Mouse (Mus musculus): ENCODE measurements at regions not wholly inside any gene's neighbourhood (a gene's known extent, or its start where the extent isn't known, plus 50 kb on each side); places are given as distances from the start of the nearest gene placed in this dataset.
A peak's percentile ranks its signal among the peaks of the same experiment; 100 is the strongest.

DNA sequence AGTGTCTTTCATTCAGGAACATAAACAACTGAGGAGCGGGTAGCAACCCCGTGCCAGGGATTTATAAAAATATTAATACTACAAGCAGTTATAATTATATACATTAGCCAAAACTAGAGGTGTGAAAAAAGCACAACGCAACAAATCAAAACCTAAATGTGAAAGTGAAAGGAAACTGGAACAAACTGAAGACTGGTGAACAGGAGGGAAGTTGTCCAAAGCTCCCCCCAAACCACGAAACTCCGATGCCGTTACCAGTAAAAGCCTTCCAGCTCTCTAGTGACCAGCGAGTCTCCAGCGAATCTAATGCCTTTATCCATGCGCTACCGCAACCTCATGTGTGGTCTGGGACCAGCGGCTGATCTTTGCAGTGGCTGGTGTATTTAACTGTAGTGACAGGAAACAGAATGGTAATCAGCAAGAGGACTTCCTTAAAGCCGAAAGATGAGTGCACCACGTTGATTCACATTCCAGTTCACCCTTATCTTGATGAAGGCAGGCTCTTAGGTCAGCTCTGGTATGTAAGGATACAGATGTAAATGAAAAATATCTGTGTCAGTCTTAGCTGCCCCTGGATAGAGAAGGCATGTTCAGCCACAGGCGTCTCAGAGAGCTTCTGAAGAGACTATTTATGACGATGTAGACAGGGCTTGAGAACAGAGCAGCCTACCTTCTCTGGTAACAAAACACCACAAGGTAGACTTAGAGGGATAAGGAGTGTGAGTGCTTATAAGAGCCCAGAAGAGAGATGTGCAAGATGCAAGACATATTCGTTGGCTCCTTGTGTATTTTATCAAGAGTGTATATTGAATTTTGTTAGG is 394.0 kb downstream of the Gpat3 start:
- TF ChIP-seq POLR2A (IDR thresholded peaks at IDR 0.05; ENCODE audit: low read depth, low read length) (no peak), CTCF (IDR thresholded peaks at IDR 0.05; ENCODE audit: borderline replicate concordance, insufficient read depth, low read length) (no peak)
- no peak overlapping the region for H3K4me3 ChIP-seq (ENCODE audit: insufficient read depth, low read length)
- peaks cover 2% of the 10 kb centered on the region for H3K4me1 ChIP-seq (ENCODE audit: control insufficient read depth, insufficient read depth, low read length)
- H3K27ac ChIP-seq (ENCODE audit: insufficient read depth, low read length): no peak overlapping the region

DNA sequence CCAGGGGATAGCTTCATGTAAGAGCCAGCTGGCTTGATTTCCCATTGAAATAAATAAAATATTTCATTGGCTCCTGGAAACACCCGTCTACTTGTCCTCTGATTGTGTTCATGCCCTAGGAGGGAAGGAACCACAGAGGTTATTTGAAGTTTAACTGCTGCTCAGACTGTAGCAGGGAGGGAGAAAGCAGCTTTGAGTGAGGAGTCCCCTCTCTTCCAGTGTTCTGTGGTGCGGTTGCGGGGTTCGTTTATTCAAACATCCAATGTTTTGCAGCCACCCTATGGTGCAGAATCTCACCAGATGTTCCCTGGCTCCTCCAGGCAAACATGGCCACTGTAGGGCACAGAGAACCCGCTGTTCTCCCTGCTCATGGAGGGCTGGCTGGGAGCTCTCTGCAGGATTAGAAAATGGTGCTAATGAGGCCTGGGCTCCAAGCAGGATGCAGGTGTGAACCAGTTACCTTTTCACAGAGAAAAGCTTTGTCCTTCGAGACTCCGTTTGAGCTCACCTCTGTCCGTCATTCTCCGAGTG is 390.7 kb downstream of the Gpat3 start:
- TF ChIP-seq CTCF (IDR thresholded peaks at IDR 0.05; ENCODE audit: borderline replicate concordance, insufficient read depth, low read length): no peak
- no peak for TF ChIP-seq POLR2A (IDR thresholded peaks at IDR 0.05; ENCODE audit: low read depth, low read length)
- Histone ChIP-seq H3K27ac (ENCODE audit: insufficient read depth, low read length) (no peak overlapping the region), H3K4me1 (ENCODE audit: control insufficient read depth, insufficient read depth, low read length) (peaks cover 2% of the 10 kb centered on the region), H3K4me3 (ENCODE audit: insufficient read depth, low read length) (no peak overlapping the region)

DNA sequence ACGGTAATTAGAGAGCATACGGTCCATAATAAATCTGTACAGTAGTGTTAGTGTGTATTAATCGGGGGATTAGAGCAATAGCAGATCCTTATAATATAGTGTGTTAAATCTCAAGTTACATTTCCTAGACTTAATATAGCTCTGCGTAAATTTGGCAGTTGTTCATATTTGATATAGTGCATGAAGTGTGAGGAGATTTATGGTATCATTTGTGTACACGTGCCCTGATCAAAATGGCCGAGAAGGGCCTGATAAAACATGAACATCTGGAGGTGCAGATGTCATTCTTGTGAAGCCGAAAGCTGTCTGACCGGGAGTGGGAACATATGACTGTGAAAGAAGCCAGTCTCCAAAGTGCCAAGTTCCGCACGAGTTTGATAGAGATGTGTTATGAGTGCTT is 376.9 kb downstream of the Gpat3 start:
- H3K4me1 ChIP-seq (ENCODE audit: control insufficient read depth, insufficient read depth, low read length): no peaks in the 10 kb centered on the region
- H3K4me3 ChIP-seq (ENCODE audit: insufficient read depth, low read length): no peak overlapping the region
- no peak overlapping the region for H3K27ac ChIP-seq (ENCODE audit: insufficient read depth, low read length)
- TF ChIP-seq CTCF (IDR thresholded peaks at IDR 0.05; ENCODE audit: borderline replicate concordance, insufficient read depth, low read length) (no peak), POLR2A (IDR thresholded peaks at IDR 0.05; ENCODE audit: low read depth, low read length) (no peak)

DNA sequence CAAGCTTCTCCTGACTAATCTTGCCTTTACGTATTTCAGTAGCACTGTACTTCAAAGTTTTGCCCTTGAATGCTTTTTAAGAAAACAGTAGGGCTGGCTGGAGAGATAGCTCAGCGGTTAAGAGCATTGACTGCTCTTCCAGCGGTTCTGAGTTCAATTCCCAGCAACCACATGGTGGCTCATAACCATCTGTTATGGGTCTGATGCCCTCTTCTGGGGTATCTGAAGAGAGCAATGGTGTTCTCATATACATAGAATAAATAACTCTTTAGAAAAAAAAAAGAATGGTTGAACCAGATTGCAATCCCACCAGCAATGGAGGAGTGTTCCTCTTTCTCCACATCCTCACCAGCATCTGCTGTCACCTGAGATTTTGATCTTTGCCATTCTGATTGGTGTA is 372.6 kb downstream of the Gpat3 start:
- H3K27ac ChIP-seq (ENCODE audit: insufficient read depth, low read length): no peak overlapping the region
- H3K4me3 ChIP-seq (ENCODE audit: insufficient read depth, low read length): no peak overlapping the region
- no peak for TF ChIP-seq CTCF (IDR thresholded peaks at IDR 0.05; ENCODE audit: borderline replicate concordance, insufficient read depth, low read length)
- TF ChIP-seq POLR2A (IDR thresholded peaks at IDR 0.05; ENCODE audit: low read depth, low read length): no peak
- H3K4me1 ChIP-seq (ENCODE audit: control insufficient read depth, insufficient read depth, low read length): no peaks in the 10 kb centered on the region

DNA sequence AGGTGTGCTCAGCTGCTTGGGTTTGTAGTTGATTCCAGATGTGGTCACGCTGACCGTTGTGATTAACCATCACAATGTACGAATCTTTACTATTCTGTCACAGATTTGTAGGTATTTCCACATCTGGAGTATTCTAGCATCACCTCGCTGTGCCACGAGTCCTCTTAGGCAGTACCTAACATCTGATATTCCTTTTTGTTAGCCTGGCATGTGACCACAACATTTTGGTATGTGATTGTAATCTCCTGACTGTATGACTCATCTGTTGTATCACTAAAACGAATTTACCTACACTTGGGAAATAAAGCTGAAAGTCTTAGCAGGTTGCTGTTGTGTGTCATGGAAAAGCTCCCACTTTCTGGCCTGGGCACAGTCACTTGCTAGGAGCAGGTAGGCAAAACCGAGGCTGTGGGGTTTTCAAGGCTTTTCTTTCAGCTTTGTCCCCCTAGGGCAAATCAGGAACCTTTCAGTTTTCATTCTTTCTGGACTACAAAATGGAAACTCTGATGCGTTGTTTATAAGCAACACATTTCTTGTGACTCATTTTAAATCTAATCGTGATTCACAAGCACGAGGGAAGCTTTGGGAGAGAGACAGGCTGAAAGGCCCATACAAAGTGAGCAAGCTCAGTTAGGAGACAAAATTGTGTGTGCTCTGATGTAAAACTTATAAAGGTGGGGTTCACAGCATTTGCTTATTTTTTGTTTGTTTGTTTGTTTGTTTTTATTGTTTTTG is 371.5 kb downstream of the Gpat3 start:
- Histone ChIP-seq H3K27ac (ENCODE audit: insufficient read depth, low read length) (peak overlapping the region; percentile 10; the same call in 1 of the 2 replicates), H3K4me1 (ENCODE audit: control insufficient read depth, insufficient read depth, low read length) (no peaks in the 10 kb centered on the region), H3K4me3 (ENCODE audit: insufficient read depth, low read length) (no peak overlapping the region)
- TF ChIP-seq CTCF (IDR thresholded peaks at IDR 0.05; ENCODE audit: borderline replicate concordance, insufficient read depth, low read length) (no peak), POLR2A (IDR thresholded peaks at IDR 0.05; ENCODE audit: low read depth, low read length) (no peak)

DNA sequence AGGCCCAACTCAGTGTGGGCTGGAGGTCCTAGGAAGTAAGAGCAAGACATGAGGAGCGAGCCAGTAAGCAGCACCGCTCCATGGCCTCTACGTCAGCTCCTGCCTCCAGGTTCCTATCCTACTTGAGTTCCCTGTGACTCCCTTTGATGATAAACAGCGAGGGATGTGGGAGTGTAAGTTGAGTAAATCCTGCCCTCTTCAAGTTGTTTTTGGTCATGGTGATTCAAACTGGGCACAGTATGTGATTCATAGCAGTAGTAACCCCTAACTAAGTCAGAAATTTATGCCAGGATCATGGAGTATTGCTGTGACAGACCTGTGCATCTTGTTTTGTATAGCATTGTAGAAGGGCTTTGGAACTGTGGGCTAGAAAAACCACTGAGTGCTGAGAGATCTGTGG is 366.5 kb downstream of the Gpat3 start:
- no peak for TF ChIP-seq CTCF (IDR thresholded peaks at IDR 0.05; ENCODE audit: borderline replicate concordance, insufficient read depth, low read length)
- TF ChIP-seq POLR2A (IDR thresholded peaks at IDR 0.05; ENCODE audit: low read depth, low read length): no peak
- no peak overlapping the region for H3K4me3 ChIP-seq (ENCODE audit: insufficient read depth, low read length)
- no peak overlapping the region for H3K27ac ChIP-seq (ENCODE audit: insufficient read depth, low read length)
- no peaks in the 10 kb centered on the region for H3K4me1 ChIP-seq (ENCODE audit: control insufficient read depth, insufficient read depth, low read length)

DNA sequence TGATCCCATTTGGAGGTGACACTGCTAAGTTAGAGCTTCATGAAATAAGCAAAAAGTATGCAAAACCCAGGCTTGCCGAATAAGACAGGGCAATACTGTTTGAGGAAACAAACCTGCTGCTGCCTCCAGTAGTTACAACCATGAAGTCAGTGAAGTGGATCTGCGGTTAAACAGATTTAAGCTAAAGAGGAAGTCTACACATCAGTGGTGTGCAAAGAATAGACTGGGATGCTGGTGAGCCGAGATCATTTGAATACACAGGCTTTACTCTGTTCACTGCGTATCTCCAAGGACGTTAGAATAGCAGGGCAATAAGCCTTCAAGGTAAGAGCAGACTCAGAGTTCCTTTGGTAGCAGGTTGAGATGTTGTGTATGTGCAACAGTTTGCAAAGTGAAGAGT is 362.6 kb downstream of the Gpat3 start:
- TF ChIP-seq POLR2A (IDR thresholded peaks at IDR 0.05; ENCODE audit: low read depth, low read length): no peak
- TF ChIP-seq CTCF (IDR thresholded peaks at IDR 0.05; ENCODE audit: borderline replicate concordance, insufficient read depth, low read length): no peak
- no peak overlapping the region for H3K27ac ChIP-seq (ENCODE audit: insufficient read depth, low read length)
- no peaks in the 10 kb centered on the region for H3K4me1 ChIP-seq (ENCODE audit: control insufficient read depth, insufficient read depth, low read length)
- H3K4me3 ChIP-seq (ENCODE audit: insufficient read depth, low read length): no peak overlapping the region

DNA sequence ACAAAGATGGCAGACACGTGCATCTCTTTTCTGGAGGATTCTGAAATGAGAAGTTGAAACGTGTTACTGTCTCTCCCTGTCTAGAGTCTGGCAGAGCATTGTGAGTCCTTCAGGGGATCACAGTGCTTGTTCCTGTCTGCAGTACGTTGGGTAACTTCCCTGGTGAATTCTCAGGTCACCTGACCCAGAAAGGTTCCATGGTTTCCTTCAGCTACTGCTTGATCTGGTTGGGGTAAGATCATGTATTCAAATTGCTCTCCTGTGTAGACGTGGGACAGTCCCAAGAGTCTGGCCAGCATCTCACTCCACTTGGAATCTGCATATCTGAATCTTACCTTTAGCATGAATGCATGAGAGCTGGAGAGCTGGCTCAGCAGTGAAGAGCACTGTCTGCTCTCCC is 350.0 kb downstream of the Gpat3 start:
- Histone ChIP-seq H3K27ac (ENCODE audit: insufficient read depth, low read length) (no peak overlapping the region), H3K4me1 (ENCODE audit: control insufficient read depth, insufficient read depth, low read length) (no peaks in the 10 kb centered on the region; the same call in 1 of the 2 replicates), H3K4me3 (ENCODE audit: insufficient read depth, low read length) (no peak overlapping the region)
- no peak for TF ChIP-seq POLR2A (IDR thresholded peaks at IDR 0.05; ENCODE audit: low read depth, low read length)
- TF ChIP-seq CTCF (IDR thresholded peaks at IDR 0.05; ENCODE audit: borderline replicate concordance, insufficient read depth, low read length): no peak

DNA sequence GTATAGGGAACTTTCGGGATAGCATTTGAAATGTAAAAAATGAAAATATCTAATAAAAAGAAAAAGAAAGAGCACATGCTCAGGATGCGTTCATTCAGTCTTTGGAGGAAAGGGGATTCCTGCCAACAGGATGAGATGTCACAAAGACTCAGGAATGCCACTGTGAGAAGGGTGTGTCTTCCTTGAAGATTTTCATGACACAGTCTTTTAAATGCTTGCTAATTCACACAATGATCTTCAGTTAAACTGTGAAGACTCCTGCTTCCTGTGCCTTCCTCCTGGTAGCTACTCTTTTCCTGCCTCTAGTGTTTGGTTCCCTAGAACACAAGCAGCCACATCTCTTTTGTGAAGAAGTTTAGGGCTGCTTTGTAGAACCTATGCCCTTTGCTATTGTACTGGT is 345.5 kb downstream of the Gpat3 start:
- TF ChIP-seq POLR2A (IDR thresholded peaks at IDR 0.05; ENCODE audit: low read depth, low read length) (no peak), CTCF (IDR thresholded peaks at IDR 0.05; ENCODE audit: borderline replicate concordance, insufficient read depth, low read length) (no peak)
- Histone ChIP-seq H3K4me1 (ENCODE audit: control insufficient read depth, insufficient read depth, low read length) (no peaks in the 10 kb centered on the region; the same call in 1 of the 2 replicates), H3K4me3 (ENCODE audit: insufficient read depth, low read length) (no peak overlapping the region), H3K27ac (ENCODE audit: insufficient read depth, low read length) (no peak overlapping the region)

DNA sequence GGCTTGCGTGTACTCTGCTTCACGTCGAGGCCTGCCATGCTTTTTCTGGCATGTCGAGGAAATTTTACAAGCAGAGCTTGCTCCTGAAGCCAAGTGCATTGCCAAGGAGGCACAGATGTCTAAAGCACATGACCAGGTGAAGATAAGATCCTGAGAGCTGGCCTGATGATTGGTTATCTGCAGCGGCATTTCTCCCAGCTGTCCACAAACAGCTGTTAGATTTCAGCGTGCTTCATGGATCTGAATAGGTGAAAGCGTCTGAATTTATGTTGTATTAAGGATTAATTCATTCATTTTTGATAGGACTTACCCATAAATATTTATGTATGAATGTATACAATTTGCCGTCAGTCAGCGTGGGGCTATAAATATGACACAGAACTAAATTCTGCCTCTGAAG is 327.7 kb downstream of the Gpat3 start:
- H3K4me1 ChIP-seq (ENCODE audit: control insufficient read depth, insufficient read depth, low read length): no peaks in the 10 kb centered on the region
- TF ChIP-seq POLR2A (IDR thresholded peaks at IDR 0.05; ENCODE audit: low read depth, low read length) (no peak), CTCF (IDR thresholded peaks at IDR 0.05; ENCODE audit: borderline replicate concordance, insufficient read depth, low read length) (no peak)
- no peak overlapping the region for H3K4me3 ChIP-seq (ENCODE audit: insufficient read depth, low read length)
- no peak overlapping the region for H3K27ac ChIP-seq (ENCODE audit: insufficient read depth, low read length)
